Mouse (Mus musculus) heart, postnatal 25 days (tissue): Measurements from ENCODE around the gene Syk. TPM values are rescaled to one million over a fixed set of nuclear protein-coding genes. Genes with fewer than 3 reads are reported as not detected.

Experiments used
- DNase-seq: peaks from one replicate; pipeline ENCODE4 v3.0.0; 2022; ENCODE audit warnings: low spot score
- intact Hi-C: fragments of 180-260 bp; cut with DNase I; formaldehyde crosslinking; loops from one replicate; pipeline ENCODE4 v1.15.1; 2025
- total RNA-seq, 2 experiments: library from RNA; stranded (reverse); gene quantifications; 2 replicates each; pipeline ENCODE4 v1.2.3; 2021

The Syk gene
- total RNA-seq, 2 experiments from 2014 or later = 16.3 to 18.6 TPM

GRCm38 (mm10) chr13:52589043-52589442, 6.1 kb downstream of the Syk start:
- no peak for DNase-seq
- intact Hi-C loops = no loop called here

GRCm38 (mm10) chr13:52591831-52592230, 8.9 kb downstream of the Syk start:
- intact Hi-C loops = no loop called here

GRCm38 (mm10) chr13:52596692-52597091, 13.7 kb downstream of the Syk start:
- no peak for DNase-seq
- intact Hi-C loops = no loop called here

More at GRCm38 (mm10) chr13:52591831-52592230, 8.9 kb downstream of the Syk start:
- no peak for DNase-seq

- no peak for DNase-seq
These were observed 14.2 kb downstream of the Syk start for GRCm38 (mm10) chr13:52597092-52597678.

GRCm38 (mm10) chr13:52598233-52598632, 15.3 kb downstream of the Syk start:
- intact Hi-C loops = no loop called here
- DNase-seq = no peak

More at GRCm38 (mm10) chr13:52597092-52597678, 14.2 kb downstream of the Syk start:
- intact Hi-C loops = no loop called here

GRCm38 (mm10) chr13:52600015-52600643, 17.2 kb downstream of the Syk start:
- intact Hi-C loops = no loop called here
- DNase-seq = no peak

GRCm38 (mm10) chr13:52602752-52603151, 19.8 kb downstream of the Syk start:
- intact Hi-C loops = loop anchor here (2.0 kb wide), 1 partner anchor 20 kb away; the partner anchor contains the start of gene Syk
- DNase-seq = no peak

- intact Hi-C loops = loop anchor here (2.0 kb wide), 1 partner anchor 21 kb away; the partner anchor contains the start of gene Syk
- DNase-seq = no peak
These were observed 20.9 kb downstream of the Syk start for GRCm38 (mm10) chr13:52603704-52604349.

- intact Hi-C loops = no loop called here
These were observed 22.0 kb downstream of the Syk start for GRCm38 (mm10) chr13:52605006-52605405.

GRCm38 (mm10) chr13:52605911-52606310, 22.9 kb downstream of the Syk start:
- DNase-seq = peak; percentile 40
- intact Hi-C loops = no loop called here

More at GRCm38 (mm10) chr13:52605006-52605405, 22.0 kb downstream of the Syk start:
- no peak for DNase-seq

GRCm38 (mm10) chr13:52606656-52607275, 23.8 kb downstream of the Syk start:
- intact Hi-C loops = no loop called here

GRCm38 (mm10) chr13:52607964-52608363, 25.0 kb downstream of the Syk start:
- DNase-seq = no peak
- intact Hi-C loops = no loop called here

More at GRCm38 (mm10) chr13:52606656-52607275, 23.8 kb downstream of the Syk start:
- DNase-seq = no peak

GRCm38 (mm10) chr13:52610463-52610862, 27.5 kb downstream of the Syk start:
- no peak for DNase-seq
- intact Hi-C loops = no loop called here

GRCm38 (mm10) chr13:52613266-52613665, 30.3 kb downstream of the Syk start:
- intact Hi-C loops = no loop called here
- no peak for DNase-seq

- no peak for DNase-seq
- intact Hi-C loops = no loop called here
These were observed 32.1 kb downstream of the Syk start for GRCm38 (mm10) chr13:52615085-52615484.

- intact Hi-C loops = no loop called here
- no peak for DNase-seq
These were observed 34.2 kb downstream of the Syk start for GRCm38 (mm10) chr13:52617096-52617714.

GRCm38 (mm10) chr13:52618592-52618991, 35.6 kb downstream of the Syk start:
- intact Hi-C loops = no loop called here
- DNase-seq = no peak

GRCm38 (mm10) chr13:52619482-52619881, 36.5 kb downstream of the Syk start:
- intact Hi-C loops = no loop called here
- no peak for DNase-seq

- peak; percentile 27 for DNase-seq
- intact Hi-C loops = no loop called here
These were observed 41.1 kb downstream of the Syk start for GRCm38 (mm10) chr13:52624038-52624437.

- no peak for DNase-seq
- intact Hi-C loops = loop anchor here (5.0 kb wide), 3 partner anchors 91 to 796 kb away; no protein-coding TSS in a partner anchor
These were observed 45.6 kb downstream of the Syk start for GRCm38 (mm10) chr13:52628602-52629001.
